Mouse (Mus musculus): Measurements from ENCODE around the gene Ush2a. TPM values are rescaled to one million over a fixed set of nuclear protein-coding genes. Genes with fewer than 3 reads are reported as not detected.
A peak's percentile ranks its signal among the peaks of the same experiment; 100 is the strongest.

Ush2a gene
- total and polyA plus RNA-seq, 3 experiments = under 0.01 to 0.04 TPM; not detected in 1

GRCm38 (mm10) chr1:188847242-188847641 lies 585.4 kb downstream of the Ush2a start:
- H3K27me3 ChIP-seq (ENCODE audit: control insufficient read depth in 1 of 2, insufficient read depth in 2 of 2, low read length in 2 of 2) = no peaks in the 10 kb centered on the region
- H3K9ac ChIP-seq (ENCODE audit: control insufficient read depth, low read depth, low read length, poor library complexity, severe bottlenecking) = no peak overlapping the region
- peaks cover 0 to 17% of the 10 kb centered on the region in 2 experiments; a peak in 2 of 4 replicates for H3K36me3 ChIP-seq (ENCODE audit: control insufficient read depth in 1 of 2, insufficient read depth in 2 of 2, low read length in 2 of 2)
- no peak overlapping the region; the same call in 1 of the 2 replicates for H3K27ac ChIP-seq (ENCODE audit: control insufficient read depth, low read depth, low read length)
- H3K9me3 ChIP-seq (replicated peaks; ENCODE audit: insufficient read depth, low read length) = no peaks in the 10 kb centered on the region
- peak; percentile 55 for DNase-seq (ENCODE audit: low read depth, low spot score)
- H3K4me1 ChIP-seq (ENCODE audit: control insufficient read depth in 1 of 2, insufficient read depth in 2 of 2, low read length in 2 of 2) = peaks cover 8 to 15% of the 10 kb centered on the region in 2 experiments
- H3K4me3 ChIP-seq (ENCODE audit: control insufficient read depth in 1 of 2, insufficient read depth in 1 of 2, low read depth in 2 of 2, low read length in 2 of 2) = no peak overlapping the region
- peak in 2 of 3 experiments; percentile 46 to 47; a peak in 4 of 6 replicates for TF ChIP-seq CTCF (IDR thresholded peaks at IDR 0.05 in 2 of 3, conservative IDR thresholded peaks at IDR 0.05 in 1 of 3; ENCODE audit: control insufficient read depth in 1 of 3, insufficient read depth in 1 of 3, low read depth in 2 of 3, low read length in 3 of 3, poor library complexity in 1 of 3, severe bottlenecking in 1 of 3)
- TF ChIP-seq TAL1 (IDR thresholded peaks at IDR 0.05; ENCODE audit: low read length) = no peak
- TF ChIP-seq POLR2AphosphoS5 (IDR thresholded peaks at IDR 0.05; ENCODE audit: borderline replicate concordance, low read depth, low read length) = no peak
- TF ChIP-seq MAZ (IDR thresholded peaks at IDR 0.05; ENCODE audit: low read depth, low read length) = no peak
- TF ChIP-seq SIN3A (IDR thresholded peaks at IDR 0.05; ENCODE audit: low read length) = peak; percentile 79
- TF ChIP-seq ZC3H11A (IDR thresholded peaks at IDR 0.05; ENCODE audit: low read depth, low read length) = no peak; the same call in 1 of the 2 replicates
- TF ChIP-seq GABPA (IDR thresholded peaks at IDR 0.05; ENCODE audit: low read depth, low read length) = no peak
- no peak for TF ChIP-seq ZKSCAN1 (IDR thresholded peaks at IDR 0.05; ENCODE audit: low read depth, low read length)
- peak; percentile 35; the same call in 1 of the 2 replicates for TF ChIP-seq HCFC1 (IDR thresholded peaks at IDR 0.05; ENCODE audit: low read depth, low read length)
- TF ChIP-seq USF1 (IDR thresholded peaks at IDR 0.05; ENCODE audit: low read depth, low read length) = no peak
- TF ChIP-seq E2F4 (IDR thresholded peaks at IDR 0.05; ENCODE audit: borderline replicate concordance, low read depth, low read length) = no peak
- TF ChIP-seq CHD1 (IDR thresholded peaks at IDR 0.05; ENCODE audit: low read depth, low read length) = no peak
- peak; percentile 33 for TF ChIP-seq ZNF384 (IDR thresholded peaks at IDR 0.05; ENCODE audit: low read depth, low read length)
- 0 out of 2 replicates have a peak, but pooled peaks have one; percentile 17 for TF ChIP-seq ELF1 (IDR thresholded peaks at IDR 0.05; ENCODE audit: low read depth, low read length)
- no peak for TF ChIP-seq MAFK (IDR thresholded peaks at IDR 0.05; ENCODE audit: borderline replicate concordance, low read depth, low read length)
- 0 out of 2 replicates have a peak, but pooled peaks have one; percentile 26 for TF ChIP-seq MXI1 (IDR thresholded peaks at IDR 0.05; ENCODE audit: low read depth, low read length)
- peak; percentile 95 to 96 for TF ChIP-seq EP300 (IDR thresholded peaks at IDR 0.05; ENCODE audit: low read depth in 1 of 2, low read length in 2 of 2)
- TF ChIP-seq MYB (IDR thresholded peaks at IDR 0.05; ENCODE audit: low read depth, low read length) = peak; percentile 77
- TF ChIP-seq RAD21 (IDR thresholded peaks at IDR 0.05; ENCODE audit: low read depth, low read length) = peak; percentile 55
- peak; percentile 84 for TF ChIP-seq ETS1 (IDR thresholded peaks at IDR 0.05; ENCODE audit: low read depth, low read length)
- TF ChIP-seq MYC (IDR thresholded peaks at IDR 0.05; ENCODE audit: low read depth, low read length) = no peak
- TF ChIP-seq TCF12 (IDR thresholded peaks at IDR 0.05; ENCODE audit: low read depth, low read length) = peak; percentile 90
- no peak for TF ChIP-seq TBP (IDR thresholded peaks at IDR 0.05; ENCODE audit: low read depth, low read length)
- peak; percentile 91 for TF ChIP-seq GATA1 (IDR thresholded peaks at IDR 0.05; ENCODE audit: low read depth, low read length)
- TF ChIP-seq UBTF (IDR thresholded peaks at IDR 0.05; ENCODE audit: borderline replicate concordance, insufficient read depth, low read depth, low read length) = no peak
- no peak for TF ChIP-seq NRF1 (IDR thresholded peaks at IDR 0.05; ENCODE audit: insufficient read depth, low read depth, low read length, poor library complexity, severe bottlenecking)
- no peak for TF ChIP-seq POLR2AphosphoS2 (IDR thresholded peaks at IDR 0.05; ENCODE audit: low read length)
- TF ChIP-seq RCOR1 (IDR thresholded peaks at IDR 0.05; ENCODE audit: low read depth, low read length) = peak; percentile 92
- no peaks in the 10 kb centered on the region for H3K79me2 ChIP-seq (ENCODE audit: control insufficient read depth, insufficient read depth, low read length, poor library complexity)

Measured in MEL (cell line).